Mouse (Mus musculus): ENCODE results near the gene Jup.

GRCm38 (mm10) chr11:100393733-100394132, 3.8 kb downstream of the Jup start:
- TF ChIP-seq EP300 (IDR thresholded peaks at IDR 0.05), result no peak
- TF ChIP-seq CTCF (IDR thresholded peaks at IDR 0.05), result no peak
